In genomic region chr1:59208331-59208730, GRCm38 (mm10) we compare ENCODE assay signal across 41 mouse cellular contexts. TPM values are rescaled to one million over a fixed set of nuclear protein-coding genes. Genes with fewer than 3 reads are reported as not detected.
"Had no signal": no experiment of that assay in that cellular context is flagged by ENCODE, and none has a peak within 500 bp of the region (broad histone marks: within the 10 kb centered on the region; RNA-seq: fewer than 3 reads in every experiment).

No protein-coding gene starts in this region.

- H3K27ac ChIP-seq: heart, adult 2 months; heart, embryonic 10.5 days; heart, embryonic 13.5 days; heart, embryonic 15.5 days; hindbrain, embryonic 10.5 days; hindbrain, embryonic 12.5 days; hindbrain, embryonic 13.5 days; hindbrain, embryonic 14.5 days; hindbrain, embryonic 15.5 days; hindbrain, postnatal 0 days; intestine, embryonic 15.5 days; kidney, embryonic 15.5 days; kidney, postnatal 0 days; layer of hippocampus, adult 2 months had no signal

- H3K9ac ChIP-seq: heart, embryonic 12.5 days; heart, embryonic 13.5 days; heart, embryonic 15.5 days; hindbrain, embryonic 12.5 days; hindbrain, embryonic 13.5 days; hindbrain, embryonic 14.5 days; hindbrain, embryonic 15.5 days; intestine, embryonic 15.5 days; kidney, embryonic 15.5 days had no signal

- H3K4me3 ChIP-seq: heart, adult 2 months; heart, embryonic 10.5 days; heart, embryonic 12.5 days; heart, embryonic 13.5 days; heart, embryonic 15.5 days; hindbrain, embryonic 10.5 days; hindbrain, embryonic 12.5 days; hindbrain, embryonic 13.5 days; hindbrain, embryonic 15.5 days; intestine, embryonic 15.5 days; kidney, embryonic 15.5 days; layer of hippocampus, adult 2 months had no signal

- H3K4me1 ChIP-seq: heart, embryonic 10.5 days; heart, embryonic 15.5 days; hindbrain, embryonic 10.5 days; hindbrain, embryonic 12.5 days; hindbrain, embryonic 13.5 days; hindbrain, embryonic 15.5 days; intestine, embryonic 15.5 days; kidney, embryonic 15.5 days had no signal

- ATAC-seq: hindbrain, embryonic 16.5 days; hindbrain, postnatal 0 days; inflammation-experienced regulatory T-cells, adult 6 months; intestine, embryonic 15.5 days; intestine, embryonic 16.5 days; intestine, postnatal 0 days had no signal

- H3K36me3 ChIP-seq: intestine, embryonic 15.5 days had no signal

- H3K9me3 ChIP-seq: heart, embryonic 10.5 days; heart, embryonic 12.5 days; heart, embryonic 13.5 days; heart, embryonic 15.5 days; hindbrain, embryonic 10.5 days; hindbrain, embryonic 12.5 days; hindbrain, embryonic 13.5 days; hindbrain, embryonic 15.5 days; intestine, embryonic 15.5 days; kidney, embryonic 15.5 days had no signal

- H3K4me2 ChIP-seq: heart, embryonic 11.5 days; heart, embryonic 12.5 days; heart, embryonic 13.5 days; heart, embryonic 15.5 days; hindbrain, embryonic 12.5 days; hindbrain, embryonic 13.5 days; hindbrain, embryonic 14.5 days; hindbrain, embryonic 15.5 days; intestine, embryonic 15.5 days; kidney, embryonic 15.5 days had no signal

- H3K27me3 ChIP-seq: heart, embryonic 12.5 days; heart, embryonic 13.5 days; heart, embryonic 15.5 days; hindbrain, embryonic 12.5 days; hindbrain, embryonic 13.5 days; hindbrain, embryonic 15.5 days; intestine, embryonic 15.5 days; kidney, embryonic 15.5 days had no signal

- DNase-seq: heart, adult 2 months; heart, postnatal 10 days; heart, postnatal 14 days; heart, postnatal 36 days; heart, postnatal 4 days; kidney, adult 11 months; kidney, adult 18-20 months; kidney, adult 2 months; kidney, adult 8-10 months; kidney, adult 9 months; kidney, postnatal 10 days; kidney, postnatal 14 days; kidney, postnatal 25 days; kidney, postnatal 36 days; kidney, postnatal 4 days; layer of hippocampus, adult 9-11 months had no signal

RNA-seq across cellular contexts. Expression of gene Mpp4, which starts 45.1 kb away (rescaled TPM):
- total RNA-seq: heart, adult 2 months had no signal
- polyA plus RNA-seq: heart, postnatal 0 days had no signal

RNA-seq across cellular contexts. Expression of gene Cdk15, which starts 48.4 kb away (rescaled TPM):
- total RNA-seq: heart, adult 8-10 months; heart, postnatal 25 days; heart, postnatal 36 days; heart, postnatal 4 days; hematopoietic stem cell, adult 5-6 weeks; layer of hippocampus, adult 2 months had no signal
- polyA plus RNA-seq: heart, adult 2 months; heart, embryonic 13.5 days; heart, embryonic 14.5 days; heart, postnatal 0 days; inflammation-experienced regulatory T-cells, adult 6 months; intestine, postnatal 0 days; large intestine, adult 2 months had no signal
